Mouse (Mus musculus) liver, postnatal 0 days (tissue): Measurements from ENCODE around the gene Stard13. TPM values are rescaled to one million over a fixed set of nuclear protein-coding genes. Genes with fewer than 3 reads are reported as not detected.

Source experiments
- ATAC-seq: fragments of 200-750 bp; cut with Nextera tagmentation; 2 replicates; pipeline ENCODE4 v1.8.0; 2017; ENCODE audit warnings: mild to moderate bottlenecking, moderate library complexity
- DNase-seq: peaks from one replicate; pipeline ENCODE4 v3.0.0-alpha.2; 2016
- H3K27ac ChIP-seq: fragments of 300-500 bp; sonication (generic); 2 replicates; pipeline ENCODE4 v1.5.1; 2014; ENCODE audit warnings: antibody characterized with exemption, moderate library complexity, mild to moderate bottlenecking, low read depth
- H3K27me3 ChIP-seq: fragments of 300-500 bp; sonication (generic); 2 replicates; pipeline ENCODE4 v1.6.1; 2014; ENCODE audit warnings: low read length, control low read depth, mixed read lengths; ENCODE audit not compliant: insufficient read depth
- H3K36me3 ChIP-seq: fragments of 300-500 bp; sonication (generic); replicated peaks from 2 replicates; pipeline ENCODE4 v1.6.1; 2014; ENCODE audit warnings: mild to moderate bottlenecking, control low read depth, low read length, moderate library complexity, mixed read lengths; ENCODE audit not compliant: insufficient read depth
- H3K4me1 ChIP-seq: fragments of 300-500 bp; sonication (generic); 2 replicates; pipeline ENCODE4 v1.6.1; 2014; ENCODE audit warnings: antibody characterized with exemption, mild to moderate bottlenecking, control low read depth; ENCODE audit not compliant: insufficient read depth
- H3K4me2 ChIP-seq: fragments of 300-500 bp; sonication (generic); 2 replicates; pipeline ENCODE4 v1.6.1; 2014; ENCODE audit warnings: low read depth, mild to moderate bottlenecking, low read length, moderate library complexity, mixed read lengths
- H3K4me3 ChIP-seq: fragments of 300-500 bp; sonication (generic); 2 replicates; pipeline ENCODE4 v1.5.1; 2014; ENCODE audit warnings: low read depth, low read length
- H3K9ac ChIP-seq: fragments of 300-500 bp; sonication (generic); replicated peaks from 2 replicates; pipeline ENCODE4 v1.6.1; 2014; ENCODE audit warnings: mild to moderate bottlenecking, moderate library complexity
- H3K9me3 ChIP-seq: fragments of 300-500 bp; sonication (generic); 2 replicates; pipeline ENCODE4 v1.6.1; 2016; ENCODE audit warnings: mild to moderate bottlenecking, control low read depth, low read length, mixed read lengths
- CTCF ChIP-seq: sonication (generic); IDR thresholded peaks from 2 replicates; pipeline ENCODE4 v1.5.1; 2016; ENCODE audit warnings: antibody characterized with exemption, low read depth
- EP300 ChIP-seq: IDR thresholded peaks from 2 replicates; pipeline ENCODE4 v1.6.1; 2016; ENCODE audit warnings: antibody characterized with exemption, low read depth, mild to moderate bottlenecking
- whole genome bisulfite sequencing: fragments of 180-500 bp; shearing (Covaris S2); extraction: QIAGEN DNeasy Blood & Tissue Kit; methylation state at CpG from one replicate; pipeline ENCODE4 v1.1.7; 2014; ENCODE audit not compliant: insufficient replicate concordance; 5-methylcytosine and 5-hydroxymethylcytosine counted together
- polyA plus RNA-seq: library from polyadenylated mRNA; unstranded; fragments of >200 nt; fragmentation: Nextera tagmentation; extraction: Ambion mirVana; gene quantifications from 2 replicates; pipeline ENCODE4 v1.2.1, GENCODE M21; 2015

Gene Stard13
- polyA plus RNA-seq, 1 experiment from 2014 or later = 1.0 TPM

DNA sequence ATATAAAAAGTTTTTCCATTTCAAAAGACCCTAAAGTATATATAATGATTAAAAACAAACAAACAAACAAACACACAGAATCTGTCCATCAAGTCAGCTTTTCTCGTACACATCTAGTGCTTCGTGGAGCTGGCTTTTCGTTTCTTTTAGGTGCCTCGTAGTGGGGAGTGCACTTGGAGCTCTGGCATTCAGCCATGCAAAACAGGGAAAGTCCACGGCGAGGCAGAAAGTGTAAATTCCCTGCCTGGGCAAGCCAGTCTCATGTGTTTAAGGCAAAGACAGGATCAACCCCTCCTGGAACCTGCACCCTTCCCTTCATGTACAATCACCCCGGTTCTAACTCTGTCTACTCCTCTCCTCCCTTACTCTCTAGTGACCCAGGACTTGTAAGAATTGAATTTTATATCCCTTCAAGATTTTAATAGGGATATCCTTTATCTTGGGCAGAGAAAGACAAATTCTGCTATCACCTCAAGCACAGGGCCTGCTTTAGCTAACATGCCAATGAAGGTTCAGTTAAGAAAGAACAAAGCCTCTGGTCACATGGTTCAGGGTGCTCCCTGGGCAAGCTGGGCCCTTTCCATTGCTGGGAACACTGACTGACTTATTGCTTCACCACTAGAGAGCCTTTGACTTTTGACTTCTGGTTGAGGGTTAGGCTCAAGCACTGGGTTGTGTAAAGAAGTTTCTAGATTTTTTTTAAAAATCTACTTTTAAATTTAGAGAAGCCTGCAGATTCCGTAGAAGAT, 98.4 kb downstream of the Stard13 start:
- Histone ChIP-seq H3K27me3 (no peaks in the 10 kb centered on the region), H3K27ac (peak overlapping the region; percentile 61; the same call in 1 of the 2 replicates), H3K4me2 (peak overlapping the region; percentile 19; the same call in 1 of the 2 replicates), H3K4me1 (0 out of 2 replicates have a peak, but pooled peaks cover 9% of the 10 kb centered on the region), H3K9ac (no peak overlapping the region), H3K4me3 (no peak overlapping the region), H3K9me3 (no peaks in the 10 kb centered on the region), H3K36me3 (no peaks in the 10 kb centered on the region)
- peak; percentile 31 for DNase-seq
- no peak for TF ChIP-seq CTCF
- no peak for TF ChIP-seq EP300
- peak; percentile 59 for ATAC-seq
- 61% methylated on average over 8 of the region's 8 CpGs for WGBS

DNA sequence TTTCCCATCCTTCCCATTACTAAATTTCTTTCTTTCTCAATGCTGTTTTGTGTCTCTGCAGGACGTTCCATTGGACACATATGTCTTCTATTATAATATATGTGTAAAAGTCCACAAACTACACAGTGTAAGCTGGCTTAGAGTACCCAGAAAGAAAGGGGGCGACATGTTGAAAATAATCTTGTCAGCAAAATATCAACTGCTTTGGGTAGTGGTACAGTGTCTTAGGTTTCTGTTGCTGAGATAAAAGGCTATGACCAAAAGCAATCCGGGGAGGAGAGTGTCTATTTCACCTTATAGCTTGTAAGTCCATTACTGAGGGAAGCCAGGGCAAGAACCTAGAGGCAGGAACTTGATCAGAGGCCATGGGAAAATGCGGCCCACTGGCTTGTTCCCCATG, 99.4 kb downstream of the Stard13 start:
- H3K9me3 ChIP-seq = no peaks in the 10 kb centered on the region
- no peak overlapping the region for H3K9ac ChIP-seq
- H3K36me3 ChIP-seq = no peaks in the 10 kb centered on the region
- no peak overlapping the region for H3K4me2 ChIP-seq
- TF ChIP-seq CTCF (no peak), EP300 (no peak)
- 0 out of 2 replicates have a peak, but pooled peaks cover 9% of the 10 kb centered on the region for H3K4me1 ChIP-seq
- no peaks in the 10 kb centered on the region for H3K27me3 ChIP-seq
- DNase-seq (no peak), ATAC-seq (no peak)
- 86% methylated on average over 4 of the region's 4 CpGs for WGBS
- no peak overlapping the region for H3K27ac ChIP-seq
- H3K4me3 ChIP-seq = no peak overlapping the region

DNA sequence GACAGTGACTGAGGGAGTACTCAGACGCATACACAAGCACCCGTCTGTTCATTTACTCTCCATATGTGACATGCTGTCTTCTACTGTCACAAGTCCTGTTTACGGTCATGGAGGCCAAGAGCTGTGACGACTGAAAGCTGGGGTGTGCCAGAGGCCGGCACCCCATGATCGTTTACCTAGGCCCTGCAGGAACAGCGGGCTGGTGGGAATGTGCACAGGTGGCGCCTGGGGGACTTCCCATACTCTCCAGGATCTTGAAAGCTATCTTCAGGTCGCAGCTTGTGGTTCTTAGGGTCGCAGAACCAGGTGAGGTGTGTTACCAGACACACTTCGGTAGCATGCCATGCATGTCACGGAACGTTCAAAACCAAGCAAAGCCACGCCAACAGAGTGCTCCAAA, 99.9 kb downstream of the Stard13 start:
- DNase-seq (no peak), ATAC-seq (no peak)
- Histone ChIP-seq H3K9ac (no peak overlapping the region), H3K4me2 (no peak overlapping the region), H3K4me3 (no peak overlapping the region), H3K4me1 (0 out of 2 replicates have a peak, but pooled peaks cover 9% of the 10 kb centered on the region), H3K9me3 (no peaks in the 10 kb centered on the region), H3K27ac (no peak overlapping the region), H3K27me3 (no peaks in the 10 kb centered on the region), H3K36me3 (no peaks in the 10 kb centered on the region)
- WGBS = 85% methylated on average over 14 of the region's 14 CpGs
- TF ChIP-seq EP300 (no peak), CTCF (no peak)

DNA sequence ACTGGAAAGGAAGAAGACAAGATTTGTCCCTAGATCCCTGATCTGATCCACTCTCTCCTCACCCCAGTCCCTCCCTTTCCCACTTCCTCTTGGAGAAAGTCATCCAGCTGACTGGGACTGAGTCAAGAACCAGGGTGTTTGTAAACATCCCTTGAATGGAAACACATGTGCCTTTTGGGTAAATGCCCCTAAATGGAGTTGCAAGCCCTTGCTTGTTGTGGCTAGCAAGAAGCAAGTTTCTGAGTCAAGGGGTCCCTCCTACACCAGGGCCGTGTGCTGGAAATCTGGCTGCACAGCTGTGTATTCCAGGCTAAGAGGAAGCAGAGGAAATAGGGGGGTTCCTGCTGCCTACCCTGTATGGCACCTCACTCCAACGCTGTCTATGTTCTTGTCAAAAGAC, 103.9 kb downstream of the Stard13 start:
- DNase-seq (no peak), ATAC-seq (no peak)
- TF ChIP-seq CTCF (no peak), EP300 (no peak)

DNA sequence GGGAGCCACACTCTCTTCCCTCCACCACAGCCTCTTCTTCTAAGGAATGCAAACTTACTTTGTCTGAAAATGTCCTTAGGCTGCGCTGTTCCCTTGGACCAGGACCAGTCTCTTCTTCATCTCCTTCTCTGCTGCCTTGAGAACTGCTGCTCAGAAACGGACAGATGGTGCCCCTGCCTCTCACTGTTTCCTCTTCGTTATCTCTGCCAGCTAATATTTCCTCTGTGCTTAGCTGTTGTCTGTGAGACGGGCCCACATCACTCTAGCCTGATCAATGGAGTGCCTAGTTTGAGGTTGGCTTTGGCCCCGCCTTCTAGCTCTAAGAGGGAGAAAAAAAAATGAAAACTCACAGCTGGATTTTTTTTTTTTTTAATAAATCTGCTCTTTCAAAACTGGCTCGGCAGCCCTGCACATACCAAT, 106.3 kb downstream of the Stard13 start:
- H3K4me2 ChIP-seq = no peak overlapping the region
- ATAC-seq = no peak
- no peaks in the 10 kb centered on the region for H3K36me3 ChIP-seq
- no peaks in the 10 kb centered on the region for H3K27me3 ChIP-seq
- TF ChIP-seq EP300 (no peak), CTCF (no peak)
- WGBS = 34% methylated on average over 6 of the region's 6 CpGs
- no peak overlapping the region for H3K27ac ChIP-seq
- no peaks in the 10 kb centered on the region for H3K9me3 ChIP-seq
- no peak overlapping the region for H3K4me3 ChIP-seq
- DNase-seq = no peak
- no peak overlapping the region for H3K9ac ChIP-seq
- H3K4me1 ChIP-seq = no peaks in the 10 kb centered on the region

More for the DNA sequence above, 103.9 kb downstream of the Stard13 start:
- Histone ChIP-seq H3K9ac (no peak overlapping the region), H3K4me3 (no peak overlapping the region), H3K36me3 (no peaks in the 10 kb centered on the region), H3K27ac (no peak overlapping the region), H3K4me2 (no peak overlapping the region), H3K27me3 (no peaks in the 10 kb centered on the region), H3K9me3 (no peaks in the 10 kb centered on the region), H3K4me1 (no peaks in the 10 kb centered on the region)
- WGBS = 34% methylated on average over 2 of the region's 2 CpGs

DNA sequence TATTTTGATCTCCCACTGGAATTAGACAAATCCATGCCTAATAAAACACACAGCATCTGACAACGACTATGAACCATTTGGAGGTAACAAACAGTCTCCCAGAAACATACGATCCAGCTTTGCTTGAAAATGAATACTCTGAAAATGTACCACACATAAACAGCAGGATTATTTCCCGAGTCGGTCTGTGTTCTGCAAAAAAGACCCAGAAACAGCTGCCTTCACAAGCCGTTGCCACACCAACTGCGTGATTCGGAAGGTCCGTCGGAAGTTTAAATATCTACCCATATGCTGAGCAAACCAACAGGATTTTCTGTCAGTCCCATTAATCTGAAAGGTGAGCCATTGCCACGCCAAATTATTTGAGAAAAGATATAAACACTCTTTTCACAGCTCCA, 107.0 kb downstream of the Stard13 start:
- Histone ChIP-seq H3K4me1 (no peaks in the 10 kb centered on the region), H3K27ac (no peak overlapping the region), H3K27me3 (no peaks in the 10 kb centered on the region), H3K4me3 (no peak overlapping the region), H3K4me2 (no peak overlapping the region), H3K9ac (no peak overlapping the region), H3K9me3 (no peaks in the 10 kb centered on the region), H3K36me3 (no peaks in the 10 kb centered on the region)
- no peak for ATAC-seq
- DNase-seq = no peak
- WGBS = 82% methylated on average over 10 of the region's 10 CpGs
- TF ChIP-seq CTCF (no peak), EP300 (no peak)
